Mouse (Mus musculus) ES-E14 (cell line): ENCODE data around the gene Ly75. TPM values are rescaled to one million over a fixed set of nuclear protein-coding genes. Genes with fewer than 3 reads are reported as not detected.
A peak's percentile ranks its signal among the peaks of the same experiment; 100 is the strongest.

Experiments
- DNase-seq: peaks from one replicate; pipeline ENCODE4 v3.0.0-alpha.2; 2013; ENCODE audit warnings: low read depth, low spot score
- H3K27ac ChIP-seq: 2 replicates; pipeline ENCODE4 v1.5.1; 2012; ENCODE audit warnings: low read depth, mild to moderate bottlenecking, low read length, moderate library complexity, mixed read lengths; ENCODE audit not compliant: poor library complexity, insufficient read depth, severe bottlenecking
- H3K36me3 ChIP-seq: 2 replicates; pipeline ENCODE4 v1.6.1; 2012; ENCODE audit warnings: mild to moderate bottlenecking, low read length, moderate library complexity, mixed read lengths; ENCODE audit not compliant: control insufficient read depth, poor library complexity, insufficient read depth, severe bottlenecking
- H3K4me1 ChIP-seq, 2 experiments: fragments of 150-350 bp in 1 of 2; sonication (generic) in 1 of 2; 2 replicates each; pipeline ENCODE4 v1.6.1; 2012; ENCODE audit warnings: low read length in 2 of 2, mild to moderate bottlenecking in 1 of 2, mixed read lengths in 1 of 2; ENCODE audit not compliant: control insufficient read depth in 2 of 2, insufficient read depth in 2 of 2, poor library complexity in 1 of 2
- H3K4me3 ChIP-seq, 2 experiments: fragments of 150-350 bp in 1 of 2; sonication (generic) in 1 of 2; 2 replicates each; pipeline ENCODE4 v1.5.1; 2012; ENCODE audit warnings: low read length in 2 of 2, low read depth in 1 of 2, mild to moderate bottlenecking in 1 of 2, mixed read lengths in 1 of 2; ENCODE audit not compliant: insufficient read depth in 1 of 2, poor library complexity in 1 of 2, severe bottlenecking in 1 of 2
- H3K9ac ChIP-seq: 2 replicates; pipeline ENCODE4 v1.6.1; 2012; ENCODE audit warnings: low read depth, mild to moderate bottlenecking, low read length, mixed read lengths; ENCODE audit not compliant: poor library complexity, insufficient read depth, severe bottlenecking
- H3K9me3 ChIP-seq: fragments of 150-350 bp; sonication (generic); 2 replicates; pipeline ENCODE4 v1.6.1; 2012; ENCODE audit warnings: low read depth, mild to moderate bottlenecking, low read length; ENCODE audit not compliant: control insufficient read depth, insufficient read depth
- CHD2 ChIP-seq: IDR thresholded peaks from 2 replicates; pipeline ENCODE4 v1.6.1; 2014; ENCODE audit warnings: mild to moderate bottlenecking, low read depth, low read length, inconsistent platforms
- HCFC1 ChIP-seq: IDR thresholded peaks from 2 replicates; pipeline ENCODE4 v1.6.1; 2012; ENCODE audit warnings: low read length, inconsistent platforms, borderline replicate concordance; ENCODE audit not compliant: insufficient read depth
- MAFK ChIP-seq: IDR thresholded peaks from 2 replicates; pipeline ENCODE4 v1.6.1; 2014; ENCODE audit warnings: mild to moderate bottlenecking, low read depth, low read length, inconsistent platforms; ENCODE audit not compliant: insufficient read depth
- ZC3H11A ChIP-seq: IDR thresholded peaks from 2 replicates; pipeline ENCODE4 v1.6.1; 2012; ENCODE audit warnings: low read depth, mild to moderate bottlenecking, inconsistent platforms, low read length, borderline replicate concordance
- ZNF384 ChIP-seq: IDR thresholded peaks from 2 replicates; pipeline ENCODE4 v1.6.1; 2012; ENCODE audit warnings: low read depth, low read length, inconsistent platforms
- in situ Hi-C, 2 experiments: fragments of 600-800 bp; cut with MboI; formaldehyde crosslinking; loops; one replicate each; pipeline ENCODE4 v1.15.1; 2025; ENCODE audit warnings: low sequenced_read_pairs in 2 of 2, inconsistent platforms in 1 of 2; ENCODE audit not compliant: unreplicated experiment in 2 of 2
- total RNA-seq: library from RNA; depleted of rRNA; stranded (reverse); fragments of 300-350 nt; gene quantifications from 2 replicates; pipeline ENCODE4 v1.2.3, GENCODE M21; 2012

The Ly75 gene
- total RNA-seq, 1 experiment, result 20.1 TPM

DNA sequence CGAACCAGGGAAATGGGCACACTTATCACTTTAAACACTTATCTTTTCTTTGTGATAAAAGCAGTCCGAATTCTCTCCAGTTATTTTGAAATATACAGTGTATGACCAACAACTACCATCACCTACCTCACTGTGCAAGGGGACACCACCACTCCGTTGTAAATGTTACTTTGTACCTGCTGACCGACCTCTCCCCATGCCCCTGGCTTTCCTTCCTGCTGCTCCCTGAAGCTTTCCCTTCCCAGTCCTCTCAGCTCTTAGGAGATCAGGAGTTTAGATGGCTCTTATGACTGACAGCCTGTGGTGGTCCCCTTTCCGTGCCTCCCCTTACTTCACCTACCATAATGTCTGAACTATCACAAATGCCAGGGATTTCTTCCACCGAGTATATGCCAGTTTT, 21.0 kb downstream of the Ly75 start:
- H3K4me3 ChIP-seq, result no peak overlapping the region
- H3K27ac ChIP-seq, result no peak overlapping the region
- H3K9ac ChIP-seq, result no peak overlapping the region
- DNase-seq, result no peak
- peaks cover under 1% of the 10 kb centered on the region; the same call in 1 of the 2 replicates for H3K36me3 ChIP-seq
- TF ChIP-seq ZNF384, result no peak
- no peak for TF ChIP-seq MAFK
- no peak for TF ChIP-seq HCFC1
- TF ChIP-seq CHD2, result no peak
- TF ChIP-seq ZC3H11A, result no peak
- in situ Hi-C loops, result no loop called here
- no peaks in the 10 kb centered on the region for H3K9me3 ChIP-seq
- no peaks in the 10 kb centered on the region for H3K4me1 ChIP-seq

DNA sequence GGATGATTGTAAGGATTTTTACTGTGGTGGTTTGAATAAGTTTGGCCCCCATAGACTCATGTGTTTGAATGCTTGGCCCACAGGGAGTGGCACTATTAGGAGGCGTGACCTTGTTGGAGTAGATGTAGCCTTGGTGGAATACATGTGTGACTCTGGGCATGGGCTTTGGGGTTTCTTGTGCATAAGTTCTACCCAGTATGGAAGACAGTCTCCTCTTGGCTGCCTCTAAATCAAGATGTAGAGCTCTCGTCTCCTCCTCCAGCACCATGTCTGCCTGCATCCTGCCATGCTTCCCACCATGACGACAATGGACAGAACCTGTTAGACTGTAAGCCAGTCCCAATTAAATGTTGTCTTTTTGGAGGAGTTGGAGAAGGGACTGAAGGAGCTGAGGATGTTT, 23.3 kb downstream of the Ly75 start:
- in situ Hi-C loops, result no loop called here
- no peak overlapping the region for H3K27ac ChIP-seq
- no peak for TF ChIP-seq ZC3H11A
- no peaks in the 10 kb centered on the region for H3K9me3 ChIP-seq
- H3K9ac ChIP-seq, result no peak overlapping the region
- peaks cover 6% of the 10 kb centered on the region; the same call in 1 of the 2 replicates for H3K36me3 ChIP-seq
- H3K4me1 ChIP-seq, result peaks cover 0 to 2% of the 10 kb centered on the region in 2 experiments; a peak in 2 of 4 replicates
- DNase-seq, result no peak
- no peak overlapping the region for H3K4me3 ChIP-seq

DNA sequence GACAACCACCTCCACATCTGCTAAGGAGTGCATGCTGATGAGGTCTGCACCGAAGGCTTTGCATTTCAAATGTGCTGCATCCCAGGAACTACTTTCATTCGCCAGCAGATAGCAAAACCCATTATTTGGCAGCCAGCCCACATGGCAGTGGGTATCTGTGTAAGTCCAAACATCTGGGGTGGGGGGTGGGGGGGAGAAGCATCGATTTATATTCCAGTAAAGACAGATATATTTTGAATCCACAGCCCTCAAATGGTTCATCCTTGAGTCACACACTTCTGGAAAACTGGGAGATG, 27.8 kb downstream of the Ly75 start:
- in situ Hi-C loops, result no loop called here
- Histone ChIP-seq H3K27ac (no peak overlapping the region), H3K4me3 (peak overlapping the region in 1 of 2 experiments; percentile 35; a peak in 1 of 4 replicates), H3K9ac (no peak overlapping the region), H3K4me1 (peaks cover 0 to 2% of the 10 kb centered on the region in 2 experiments; a peak in 2 of 4 replicates), H3K36me3 (peaks cover 8% of the 10 kb centered on the region), H3K9me3 (no peaks in the 10 kb centered on the region)
- TF ChIP-seq ZNF384 (no peak), HCFC1 (no peak), ZC3H11A (no peak)
- DNase-seq, result no peak

DNA sequence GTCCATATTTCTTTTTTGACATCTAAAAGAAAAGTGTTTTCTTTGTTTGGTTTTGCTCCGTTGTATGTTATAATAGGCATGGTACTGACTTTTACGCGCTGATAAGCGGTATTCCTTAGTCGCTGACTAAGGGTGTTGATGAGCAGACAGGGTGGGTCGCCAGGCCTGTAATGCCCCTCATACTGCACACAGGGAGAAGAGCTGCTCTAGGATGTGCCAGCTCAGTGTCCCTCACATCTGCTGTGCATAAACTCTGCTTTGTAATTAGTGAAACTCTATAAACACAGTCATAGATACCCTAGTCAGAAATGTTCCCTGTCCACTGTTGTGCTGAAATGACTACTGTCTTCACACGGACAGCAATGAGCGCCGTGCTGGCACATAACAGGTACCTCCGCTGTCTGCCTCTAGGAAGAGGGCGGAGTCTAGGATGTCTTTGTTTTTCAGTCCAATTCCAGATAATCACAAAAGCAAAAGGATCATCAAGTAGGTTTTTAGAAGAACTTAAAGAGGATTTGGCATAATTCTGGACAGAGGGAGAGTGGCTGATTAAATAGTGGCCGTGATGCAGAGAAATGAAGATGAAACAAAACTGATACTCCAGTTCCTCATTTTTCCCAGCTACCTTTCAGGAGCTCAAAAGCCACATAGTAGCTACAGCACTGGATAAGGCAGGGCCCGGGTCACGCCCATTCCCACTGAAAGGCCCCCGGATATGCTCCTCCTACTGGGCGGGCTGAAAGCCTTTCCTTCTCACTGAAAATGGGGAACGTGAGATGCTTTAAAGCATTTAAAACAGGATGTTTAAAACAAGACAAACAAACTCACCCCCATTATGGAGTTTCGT, 28.3 kb downstream of the Ly75 start:
- Histone ChIP-seq H3K9ac (no peak overlapping the region), H3K4me1 (peaks cover 0 to 2% of the 10 kb centered on the region in 2 experiments; a peak in 2 of 4 replicates), H3K9me3 (no peaks in the 10 kb centered on the region), H3K4me3 (peak overlapping the region in 1 of 2 experiments; percentile 35; a peak in 1 of 4 replicates), H3K27ac (no peak overlapping the region), H3K36me3 (peaks cover 8% of the 10 kb centered on the region)
- peak; percentile 47 for DNase-seq
- TF ChIP-seq MAFK (no peak), CHD2 (no peak), ZC3H11A (no peak), HCFC1 (no peak), ZNF384 (no peak)
- in situ Hi-C loops, result no loop called here

DNA sequence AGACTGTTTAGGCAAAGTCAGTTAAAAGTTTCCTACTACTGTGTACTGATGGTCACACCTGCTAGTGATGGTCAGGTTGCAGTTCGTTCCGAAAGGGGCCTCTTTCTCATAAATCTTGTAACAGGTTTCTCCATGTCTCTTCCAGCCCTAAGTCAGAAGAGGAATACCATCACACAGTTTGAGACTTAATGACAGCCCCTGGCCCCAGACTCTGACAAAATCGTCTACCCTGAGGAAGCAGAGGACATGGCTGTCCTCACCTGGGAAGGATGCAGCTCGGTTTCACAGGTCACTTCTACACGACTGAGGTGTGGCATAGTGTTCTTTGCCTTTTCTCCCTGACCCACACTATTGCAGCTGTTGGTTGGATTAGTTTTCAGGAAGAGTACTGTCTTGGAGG, 30.8 kb downstream of the Ly75 start:
- DNase-seq, result no peak
- in situ Hi-C loops, result no loop called here
- peaks cover 14% of the 10 kb centered on the region for H3K36me3 ChIP-seq

More for the DNA sequence above, 30.8 kb downstream of the Ly75 start:
- H3K9me3 ChIP-seq, result no peaks in the 10 kb centered on the region
- H3K9ac ChIP-seq, result no peak overlapping the region
- no peak overlapping the region for H3K27ac ChIP-seq
- peaks cover 0 to 2% of the 10 kb centered on the region in 2 experiments; a peak in 2 of 4 replicates for H3K4me1 ChIP-seq
- no peak overlapping the region for H3K4me3 ChIP-seq
- TF ChIP-seq ZC3H11A, result no peak
- no peak for TF ChIP-seq ZNF384
- TF ChIP-seq MAFK, result no peak
- TF ChIP-seq CHD2, result no peak
- no peak for TF ChIP-seq HCFC1
